Mouse (Mus musculus): ENCODE measurements around the gene Olfr455.

Gene Olfr455

GRCm38 (mm10) chr6:42547461-42547860, at the start of gene Olfr455:
Olfr455 (minus strand) TSS chr6:42547587.
- no peak for DNase-seq (ENCODE audit: low spot score)

- no peak for DNase-seq (ENCODE audit: low spot score)
These were observed 45.9 kb upstream of the Olfr455 start for GRCm38 (mm10) chr6:42593138-42593882.

DNA sequence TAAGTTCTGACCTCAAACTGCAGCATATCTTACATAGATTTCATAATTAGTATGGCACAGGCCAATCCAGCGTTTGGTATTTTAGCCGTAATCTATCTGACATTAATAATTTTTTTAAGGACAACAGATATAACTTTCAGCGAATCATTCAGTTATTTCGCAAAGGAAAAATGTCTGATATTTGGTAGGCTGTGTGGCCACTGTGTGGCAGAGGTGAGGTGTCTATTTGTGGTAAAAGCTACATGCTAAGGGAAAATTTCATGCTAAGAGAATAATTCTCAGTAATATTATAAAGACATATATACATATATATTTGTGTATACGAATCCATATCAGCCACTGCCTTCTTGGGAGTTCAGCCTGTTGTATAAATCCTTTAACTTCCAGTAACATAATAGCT, 39.2 kb upstream of the Olfr455 start:
- no peak for DNase-seq (ENCODE audit: low spot score)

DNA sequence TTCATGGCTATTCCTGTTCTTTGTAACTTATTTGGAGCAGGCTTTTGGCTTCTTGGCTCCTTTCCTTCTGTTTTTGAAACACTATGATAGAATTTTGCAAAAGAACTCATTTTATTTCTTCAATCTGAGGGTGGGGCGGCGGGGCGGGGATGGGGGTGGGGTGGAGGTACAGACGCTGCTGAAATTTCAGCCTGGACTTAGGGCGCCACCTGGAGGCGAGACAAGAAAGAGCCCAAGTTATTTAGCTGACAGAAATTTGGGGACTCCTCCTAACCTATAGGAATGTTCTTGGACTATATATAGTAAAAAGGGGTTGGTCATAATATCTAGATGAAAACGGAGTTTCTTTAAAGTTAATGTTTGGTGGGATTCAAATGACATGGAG, 36.1 kb upstream of the Olfr455 start:
- DNase-seq (ENCODE audit: low spot score) = no peak

- no peak for DNase-seq (ENCODE audit: low spot score)
These were observed 35.5 kb upstream of the Olfr455 start for GRCm38 (mm10) chr6:42582741-42583487.

DNA sequence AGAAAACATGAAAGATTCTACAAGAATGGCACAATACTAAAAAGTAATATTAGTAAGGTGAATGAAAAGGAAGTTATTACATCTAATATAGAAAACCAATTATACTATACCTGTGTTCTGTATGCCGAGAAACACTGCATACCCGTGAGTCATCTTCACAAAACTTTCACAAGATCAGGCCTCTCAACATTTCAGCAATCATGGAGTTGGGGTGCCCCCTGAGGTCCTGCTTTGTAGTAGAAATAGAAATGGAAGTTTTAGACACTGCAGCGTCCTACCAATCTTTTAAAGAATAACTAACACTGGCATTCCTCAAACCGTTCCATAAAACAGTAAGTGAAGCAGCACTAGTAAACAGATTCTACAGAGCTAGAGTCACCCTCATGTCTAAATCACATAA, 31.3 kb upstream of the Olfr455 start:
- DNase-seq (ENCODE audit: low spot score) = no peak

GRCm38 (mm10) chr6:42577433-42577832, 30.0 kb upstream of the Olfr455 start:
- no peak for DNase-seq (ENCODE audit: low spot score)

GRCm38 (mm10) chr6:42568205-42568604, 20.8 kb upstream of the Olfr455 start:
- no peak for DNase-seq (ENCODE audit: low spot score)

DNA sequence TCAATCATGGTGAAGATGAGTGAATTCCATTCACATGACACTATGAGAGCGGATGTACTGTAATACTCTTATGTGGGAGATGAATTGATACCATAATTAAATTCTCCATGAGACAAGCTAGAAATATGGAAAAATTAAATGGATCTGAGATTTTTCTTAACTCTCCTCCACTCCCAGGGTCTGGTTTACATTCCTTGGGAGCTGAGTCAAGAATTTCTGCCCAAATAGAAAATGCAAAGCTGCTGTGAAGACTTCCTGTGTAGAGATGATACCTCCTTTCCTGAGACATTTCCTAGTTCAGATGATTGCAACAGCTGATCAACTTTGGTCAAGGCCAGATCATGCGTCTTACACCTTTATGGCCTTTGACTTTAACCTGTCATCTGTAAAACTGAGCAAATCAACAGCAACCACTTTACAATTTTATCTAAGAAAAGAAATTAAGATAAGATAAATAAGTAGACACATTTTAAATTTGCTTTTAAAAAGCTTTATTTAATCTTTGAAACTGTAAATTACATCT, 18.8 kb upstream of the Olfr455 start:
- DNase-seq (ENCODE audit: low spot score) = no peak

DNA sequence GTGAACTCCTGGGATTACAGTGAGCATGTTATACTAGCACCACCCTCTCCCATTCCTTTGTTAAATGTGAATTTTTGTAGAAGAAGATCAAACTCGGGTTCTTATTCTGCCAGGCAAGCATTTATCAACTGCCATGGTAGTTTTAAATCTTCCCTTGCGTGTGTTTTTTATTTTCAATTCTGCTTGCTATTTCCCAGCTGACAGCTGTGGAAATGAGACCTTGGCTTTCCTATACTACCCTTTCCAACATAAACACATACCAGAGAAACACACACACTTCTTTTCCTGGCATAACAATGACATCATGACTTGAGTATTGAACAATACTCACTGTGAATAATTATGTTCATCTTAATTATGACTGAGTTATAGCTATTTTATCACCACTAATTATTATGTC, 14.9 kb upstream of the Olfr455 start:
- DNase-seq (ENCODE audit: low spot score) = no peak

DNA sequence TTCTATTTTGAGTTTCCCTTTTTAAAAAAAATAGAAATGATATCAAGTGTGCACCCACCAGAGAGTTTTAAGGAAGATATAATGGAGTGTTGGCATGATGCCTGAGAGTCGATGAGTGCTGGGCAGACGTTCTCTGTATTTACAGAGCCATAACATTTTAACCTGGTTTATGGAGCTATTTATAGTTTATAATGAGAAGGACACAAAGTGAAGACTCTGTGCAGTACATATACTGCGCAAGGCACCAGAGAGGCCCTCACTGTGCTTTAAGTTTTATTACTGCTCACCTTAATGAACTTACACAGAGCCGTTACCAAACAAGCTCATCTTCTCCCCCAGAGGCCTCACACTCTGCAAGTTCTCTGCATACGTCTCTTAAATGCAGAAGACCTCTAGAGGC, 13.5 kb upstream of the Olfr455 start:
- DNase-seq (ENCODE audit: low spot score) = no peak

DNA sequence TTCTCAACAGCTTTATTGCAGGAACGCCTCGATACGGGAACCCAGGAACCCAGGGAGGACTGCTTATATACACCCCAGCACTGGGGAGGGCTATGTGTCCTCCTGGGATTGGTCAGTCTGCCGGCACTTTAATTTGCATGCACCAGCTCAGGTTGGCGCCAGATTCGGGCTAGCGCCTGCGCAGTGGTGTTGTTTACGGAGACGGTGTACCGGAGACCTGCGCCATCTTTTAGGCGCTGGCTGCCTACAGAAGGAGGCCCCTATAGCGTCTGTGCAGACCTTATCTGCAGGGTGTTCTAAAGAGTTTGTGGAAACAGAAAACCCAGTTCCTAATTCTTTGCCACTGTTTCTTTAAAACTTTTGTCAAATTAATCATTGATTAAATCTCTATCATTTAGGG, 11.3 kb upstream of the Olfr455 start:
- no peak for DNase-seq (ENCODE audit: low spot score)

- no peak for DNase-seq (ENCODE audit: low spot score)
These were observed 1.2 kb downstream of the Olfr455 start for GRCm38 (mm10) chr6:42546180-42546579.

GRCm38 (mm10) chr6:42545451-42545885, 1.9 kb downstream of the Olfr455 start:
- no peak for DNase-seq (ENCODE audit: low spot score)

DNA sequence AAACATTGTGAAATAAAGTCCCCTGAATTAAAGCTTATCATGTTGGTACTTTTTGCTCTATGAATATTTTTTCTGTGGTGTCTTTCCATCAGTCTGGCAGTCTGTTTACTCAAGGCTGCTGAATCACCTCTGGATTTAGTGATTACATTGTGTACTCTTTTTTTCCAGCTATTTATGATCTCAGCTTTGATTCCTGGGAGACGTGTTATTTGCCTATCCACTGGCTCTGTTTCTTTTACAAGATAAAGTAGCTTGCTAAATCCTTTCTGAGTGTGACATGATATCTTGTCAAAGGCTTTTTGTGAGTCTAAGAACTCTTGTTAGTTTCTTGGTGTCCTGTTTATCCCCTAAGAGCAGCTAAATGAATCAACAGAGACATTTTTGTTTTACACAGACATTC, 2.5 kb downstream of the Olfr455 start:
- DNase-seq (ENCODE audit: low spot score) = no peak

- no peak for DNase-seq (ENCODE audit: low spot score)
These were observed 5.1 kb downstream of the Olfr455 start for GRCm38 (mm10) chr6:42542036-42543031.

- no peak for DNase-seq (ENCODE audit: low spot score)
These were observed 6.7 kb downstream of the Olfr455 start for GRCm38 (mm10) chr6:42540681-42541080.

DNA sequence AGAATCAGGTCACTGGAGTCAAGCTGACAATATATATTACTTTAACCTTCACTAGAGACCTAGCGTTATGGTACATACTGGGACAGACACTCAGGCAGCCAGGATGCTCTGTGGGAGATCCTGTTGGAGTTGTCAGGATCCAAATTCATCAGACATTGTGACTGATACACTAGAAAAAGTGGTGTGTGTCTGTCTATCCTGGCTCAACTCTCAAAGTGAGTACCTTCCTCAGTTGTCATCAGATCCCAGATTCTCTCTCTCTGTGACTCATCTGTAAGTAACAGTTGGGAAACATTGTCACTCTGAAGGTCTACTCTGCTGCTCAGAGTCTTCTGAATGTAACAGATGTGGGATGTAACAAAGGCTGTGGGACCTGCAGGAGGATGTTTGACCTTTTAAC, 7.7 kb downstream of the Olfr455 start:
- no peak for DNase-seq (ENCODE audit: low spot score)

- DNase-seq (ENCODE audit: low spot score) = no peak
These were observed 33.9 kb downstream of the Olfr455 start for GRCm38 (mm10) chr6:42513461-42513860.

DNA sequence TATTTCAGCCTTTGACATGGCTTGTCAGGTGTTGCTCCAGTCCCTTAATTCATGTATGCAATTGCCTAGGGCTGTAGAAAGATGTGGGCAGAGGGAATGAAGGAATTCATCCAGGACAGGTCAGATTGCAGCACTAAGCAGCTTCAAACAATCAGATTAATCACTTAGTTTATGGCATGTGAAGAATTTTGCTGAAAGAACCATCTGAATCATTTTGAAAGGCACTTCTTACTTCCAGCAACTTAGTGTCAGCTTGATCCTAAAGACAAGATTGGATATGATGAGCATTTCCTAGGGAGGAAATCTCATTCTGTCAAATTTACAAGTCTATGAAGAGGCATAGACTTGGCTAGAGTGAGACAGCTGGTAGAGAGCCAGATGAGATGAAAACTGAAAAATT, 38.1 kb downstream of the Olfr455 start:
- DNase-seq (ENCODE audit: low spot score) = no peak

DNA sequence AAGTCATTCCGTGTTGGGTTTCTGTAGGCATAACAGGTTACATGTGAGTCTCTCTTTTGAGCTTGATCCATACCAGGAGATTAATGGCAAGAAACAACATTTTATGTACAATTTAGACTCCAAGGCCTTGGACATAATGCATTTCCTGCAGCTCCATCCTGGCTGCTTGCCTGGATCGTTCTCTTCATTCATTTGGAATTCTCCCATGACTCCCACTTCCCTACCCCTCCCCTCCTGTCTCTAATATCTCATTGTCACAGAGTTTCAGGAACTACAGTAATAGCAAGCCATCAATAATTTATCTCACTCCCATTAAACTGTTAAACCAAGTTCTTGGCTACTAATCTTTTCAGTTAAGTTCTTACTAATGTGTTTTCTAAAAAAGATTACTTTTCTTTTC, 43.9 kb downstream of the Olfr455 start:
- no peak for DNase-seq (ENCODE audit: low spot score)

GRCm38 (mm10) chr6:42489731-42490130, 57.7 kb downstream of the Olfr455 start:
- DNase-seq (ENCODE audit: low spot score) = no peak
